Mouse (Mus musculus) thymus, adult 2 months (tissue): ENCODE measurements around the gene Ankrd36.

Source experiments
- CTCF ChIP-seq: fragments of 200-500 bp; IDR thresholded peaks from 2 replicates; pipeline ENCODE4 v1.5.1; 2012; ENCODE audit warnings: mild to moderate bottlenecking, control low read depth, low read length, moderate library complexity, borderline replicate concordance; ENCODE audit not compliant: control insufficient read depth, poor library complexity, insufficient read depth; ENCODE audit errors: extremely low read depth
- POLR2A ChIP-seq: fragments of 200-500 bp; IDR thresholded peaks from 2 replicates; pipeline ENCODE4 v1.6.1; 2012; ENCODE audit warnings: mild to moderate bottlenecking, low read length, control low read depth, moderate library complexity; ENCODE audit not compliant: control insufficient read depth, poor library complexity, insufficient read depth; ENCODE audit errors: extremely low read depth

DNA sequence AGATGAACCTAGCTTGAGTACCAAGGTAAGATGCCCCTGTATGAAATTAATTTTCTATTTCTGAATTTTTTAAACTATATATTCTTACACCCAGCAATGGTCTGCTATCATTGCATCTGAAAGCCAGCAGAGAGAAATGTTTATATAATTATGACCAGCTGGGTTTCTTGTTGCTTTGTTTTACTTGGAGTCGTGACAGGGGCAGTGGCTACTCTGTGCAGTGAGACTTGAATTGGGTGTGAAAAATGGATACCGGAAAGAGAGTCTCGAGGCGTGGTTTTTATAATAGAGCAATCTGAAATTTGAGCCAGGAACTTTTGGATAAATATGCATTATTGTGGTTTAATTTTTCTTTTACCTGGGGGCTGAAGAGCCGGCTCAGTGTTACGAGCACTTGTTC, 27.3 kb downstream of the Ankrd36 start:
- TF ChIP-seq POLR2A, result no peak
- TF ChIP-seq CTCF, result no peak
